Mouse (Mus musculus) heart, postnatal 10 days (tissue): ENCODE data around the gene Tcp11l1. TPM values are rescaled to one million over a fixed set of nuclear protein-coding genes. Genes with fewer than 3 reads are reported as not detected.

Source experiments
- DNase-seq, 2 experiments: peaks; one replicate each; pipeline ENCODE4 v3.0.0; 2021
- intact Hi-C: fragments of 180-260 bp; cut with DNase I; formaldehyde crosslinking; loops from one replicate; pipeline ENCODE4 v1.15.1; 2025
- total RNA-seq, 2 experiments: library from RNA; stranded (reverse); gene quantifications; 2 replicates each; pipeline ENCODE4 v1.2.3; 2021

Tcp11l1 gene
- total RNA-seq, 2 experiments from 2014 or later, result 6.2 to 8.5 TPM

- DNase-seq, result peak in 1 of 2 experiments; percentile 8
- intact Hi-C loops, result no loop called here
Observed at GRCm38 (mm10) chr2:104714254-104714691, 2.3 kb upstream of the Tcp11l1 start.

DNA sequence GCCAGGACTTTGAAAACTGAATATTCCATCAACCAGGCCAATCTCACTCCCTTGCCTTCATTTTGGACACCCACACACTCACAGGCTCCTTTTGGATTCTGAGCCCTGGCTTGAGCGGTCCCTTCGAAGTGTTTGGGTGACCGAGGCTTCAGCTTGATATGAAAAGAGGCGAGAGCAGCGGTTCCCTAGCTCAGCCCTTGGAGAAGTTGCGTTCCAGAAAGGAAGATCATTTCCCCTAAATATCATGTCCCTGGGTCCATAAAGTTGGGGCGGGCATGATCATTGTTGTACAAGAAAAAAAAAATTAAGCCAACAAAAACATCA is 479 bp upstream of the Tcp11l1 start:
- intact Hi-C loops, result no loop called here
- no peak for DNase-seq

- intact Hi-C loops, result no loop called here
- DNase-seq, result no peak
Observed at GRCm38 (mm10) chr2:104710670-104711370, 1.1 kb downstream of the Tcp11l1 start.

GRCm38 (mm10) chr2:104709786-104710337 is 2.1 kb downstream of the Tcp11l1 start:
- intact Hi-C loops, result no loop called here
- no peak for DNase-seq

GRCm38 (mm10) chr2:104704355-104704754 is 7.6 kb downstream of the Tcp11l1 start:
- DNase-seq, result no peak
- intact Hi-C loops, result no loop called here

- intact Hi-C loops, result no loop called here
- DNase-seq, result no peak
Observed at GRCm38 (mm10) chr2:104703158-104703557, 8.8 kb downstream of the Tcp11l1 start.

DNA sequence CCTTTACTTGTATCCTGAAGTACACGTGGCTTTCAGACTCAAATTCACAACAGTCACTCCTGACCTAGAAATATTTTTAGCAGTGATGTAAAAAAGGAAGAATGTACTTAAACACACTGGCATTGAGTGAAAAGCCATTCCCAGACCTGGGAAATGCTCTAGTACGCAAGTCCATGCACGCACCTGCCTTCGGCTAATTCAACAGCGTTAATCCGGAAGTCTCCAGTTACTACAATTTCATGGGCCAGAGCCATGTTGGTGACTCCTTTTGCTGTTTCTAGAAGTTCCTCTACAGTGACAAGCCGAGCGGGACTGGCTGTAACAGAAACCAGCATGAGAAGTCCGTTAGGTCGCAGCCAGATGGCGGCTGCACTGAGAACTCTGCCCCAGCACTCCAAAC is 12.3 kb downstream of the Tcp11l1 start:
- DNase-seq, result no peak
- intact Hi-C loops, result no loop called here

DNA sequence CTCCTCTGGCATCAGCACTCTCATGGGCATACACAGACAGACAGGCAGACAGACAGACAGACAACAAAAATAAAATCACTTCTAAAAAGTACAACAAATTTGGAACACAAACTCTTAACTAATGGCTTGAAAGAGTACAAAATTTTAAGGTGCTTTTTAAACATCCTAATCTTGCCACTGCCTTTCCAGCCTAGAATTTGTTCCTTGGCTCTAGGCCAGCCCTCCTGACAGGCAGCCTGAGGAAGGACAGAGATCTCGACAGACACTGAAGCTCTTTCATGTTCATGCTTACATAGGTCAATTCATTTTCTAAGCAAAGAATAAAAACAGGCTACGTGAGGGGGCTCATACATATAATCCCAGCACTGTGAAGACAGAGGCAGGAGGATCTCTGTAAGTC is 19.4 kb downstream of the Tcp11l1 start:
- intact Hi-C loops, result no loop called here
- DNase-seq, result no peak

DNA sequence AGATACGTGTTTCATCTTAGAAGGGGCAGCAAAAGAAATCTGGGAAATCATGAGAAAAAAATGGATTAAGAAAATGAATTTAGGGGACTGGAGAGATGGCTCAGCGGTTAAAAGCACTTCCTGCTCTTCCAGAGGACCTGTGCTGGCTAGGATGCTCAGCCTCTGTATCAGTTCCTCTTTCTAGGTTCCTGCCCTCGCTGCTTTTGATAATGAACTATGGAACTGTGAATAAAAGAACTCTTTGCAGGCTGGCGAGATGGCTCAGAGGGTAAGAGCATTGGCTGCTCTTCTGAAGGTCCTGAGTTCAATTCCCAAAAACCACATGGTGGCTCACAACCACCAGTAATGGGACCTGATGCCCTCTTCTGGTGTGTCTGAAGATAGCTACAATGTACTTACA is 21.2 kb downstream of the Tcp11l1 start:
- DNase-seq, result no peak
- intact Hi-C loops, result no loop called here

DNA sequence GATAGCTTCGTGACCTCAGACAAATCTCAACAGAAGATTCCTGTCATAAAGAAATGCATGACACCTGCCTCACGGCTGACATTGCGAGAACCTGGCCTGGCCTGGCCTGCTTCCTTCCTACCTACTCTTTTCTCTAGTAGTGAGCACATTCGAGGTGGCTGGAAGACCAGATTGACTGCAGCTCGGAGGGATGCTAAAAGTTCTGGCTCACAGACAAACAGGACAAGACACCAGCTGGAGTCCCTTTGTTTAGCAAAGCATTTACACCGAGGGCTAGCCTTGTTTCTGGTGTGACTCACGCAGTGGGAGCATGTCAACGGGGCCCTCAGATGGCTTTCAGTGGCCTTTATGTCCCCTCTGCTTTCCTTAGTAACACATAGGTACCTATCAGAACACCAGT is 23.2 kb downstream of the Tcp11l1 start:
- DNase-seq, result no peak
- intact Hi-C loops, result loop anchor here (5.0 to 10.0 kb wide), 2 partner anchors 199 to 546 kb away; no protein-coding TSS in a partner anchor

- no peak for DNase-seq
- intact Hi-C loops, result loop anchor here (5.0 to 10.0 kb wide), 2 partner anchors 199 to 546 kb away; no protein-coding TSS in a partner anchor
Observed at GRCm38 (mm10) chr2:104688321-104688720, 23.6 kb downstream of the Tcp11l1 start.

- intact Hi-C loops, result loop anchor here (5.0 to 10.0 kb wide), 2 partner anchors 200 to 548 kb away; no protein-coding TSS in a partner anchor
- no peak for DNase-seq
Observed at GRCm38 (mm10) chr2:104687261-104687660, 24.7 kb downstream of the Tcp11l1 start.

DNA sequence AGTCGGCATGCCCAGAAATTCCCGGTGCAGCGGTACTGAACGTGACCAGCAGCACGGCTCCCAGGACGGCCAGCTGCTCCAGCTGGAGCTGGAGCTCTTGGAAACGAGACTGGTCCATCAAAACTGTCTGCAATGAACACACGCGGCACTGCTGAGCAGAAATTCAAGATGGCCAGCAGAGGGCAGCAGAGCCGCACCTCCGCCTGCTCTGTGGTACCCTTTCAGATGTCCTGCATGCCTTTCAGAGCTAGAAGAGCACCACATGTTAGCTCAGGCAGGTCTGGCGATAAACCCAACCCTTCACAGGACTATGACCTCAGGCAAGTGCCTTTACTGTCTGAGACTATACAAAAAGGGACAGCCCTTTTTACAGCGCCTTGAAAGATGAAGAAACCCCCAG is 26.6 kb downstream of the Tcp11l1 start:
- peak; percentile 87 to 90 for DNase-seq
- intact Hi-C loops, result loop anchor here (1.0 to 10.0 kb wide), 4 partner anchors 63 to 549 kb away; no protein-coding TSS in a partner anchor

- DNase-seq, result no peak
- intact Hi-C loops, result loop anchor here (1.0 to 10.0 kb wide), 4 partner anchors 64 to 550 kb away; no protein-coding TSS in a partner anchor
Observed at GRCm38 (mm10) chr2:104684771-104685170, 27.2 kb downstream of the Tcp11l1 start.

- DNase-seq, result no peak
- intact Hi-C loops, result loop anchor here (10.0 kb wide), 1 partner anchor 543 kb away; no protein-coding TSS in a partner anchor
Observed at GRCm38 (mm10) chr2:104677326-104677725, 34.6 kb downstream of the Tcp11l1 start.

- intact Hi-C loops, result loop anchor here (10.0 kb wide), 1 partner anchor 537 kb away; no protein-coding TSS in a partner anchor
- no peak for DNase-seq
Observed at GRCm38 (mm10) chr2:104671724-104672123, 40.2 kb downstream of the Tcp11l1 start.

DNA sequence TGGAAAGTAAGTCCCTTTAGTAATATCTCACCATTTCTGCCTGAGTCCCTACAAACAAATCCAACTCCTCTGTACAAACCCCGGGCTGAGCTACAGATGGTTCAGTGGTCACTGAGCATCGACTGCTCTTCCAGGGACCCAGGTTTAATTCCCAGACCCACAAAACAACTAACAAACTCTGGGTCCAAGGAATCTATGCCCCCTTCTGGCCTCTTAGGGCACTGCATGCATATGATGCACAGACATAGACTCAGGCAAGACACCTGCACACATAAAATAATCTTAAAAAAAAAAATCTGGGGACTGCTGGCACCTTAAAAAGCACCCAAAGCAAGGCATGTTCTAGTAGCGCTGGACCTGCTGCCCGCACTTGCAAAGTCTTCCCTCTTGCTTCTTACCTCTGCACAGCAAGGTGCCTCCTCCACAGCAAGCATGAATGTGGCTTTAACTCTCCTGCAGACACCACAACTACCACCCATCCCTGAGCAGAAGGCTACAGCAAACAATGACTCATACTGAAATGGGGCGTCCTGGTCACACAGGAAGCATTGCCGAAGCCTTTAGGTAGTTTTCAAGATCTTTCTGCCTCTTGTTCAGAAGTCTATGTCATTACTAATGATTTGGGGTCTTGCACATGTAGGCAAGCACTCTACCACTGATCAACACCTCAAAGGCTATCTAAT is 42.7 kb downstream of the Tcp11l1 start:
- intact Hi-C loops, result loop anchor here (10.0 kb wide), 1 partner anchor 224 kb away; no protein-coding TSS in a partner anchor
- no peak for DNase-seq

DNA sequence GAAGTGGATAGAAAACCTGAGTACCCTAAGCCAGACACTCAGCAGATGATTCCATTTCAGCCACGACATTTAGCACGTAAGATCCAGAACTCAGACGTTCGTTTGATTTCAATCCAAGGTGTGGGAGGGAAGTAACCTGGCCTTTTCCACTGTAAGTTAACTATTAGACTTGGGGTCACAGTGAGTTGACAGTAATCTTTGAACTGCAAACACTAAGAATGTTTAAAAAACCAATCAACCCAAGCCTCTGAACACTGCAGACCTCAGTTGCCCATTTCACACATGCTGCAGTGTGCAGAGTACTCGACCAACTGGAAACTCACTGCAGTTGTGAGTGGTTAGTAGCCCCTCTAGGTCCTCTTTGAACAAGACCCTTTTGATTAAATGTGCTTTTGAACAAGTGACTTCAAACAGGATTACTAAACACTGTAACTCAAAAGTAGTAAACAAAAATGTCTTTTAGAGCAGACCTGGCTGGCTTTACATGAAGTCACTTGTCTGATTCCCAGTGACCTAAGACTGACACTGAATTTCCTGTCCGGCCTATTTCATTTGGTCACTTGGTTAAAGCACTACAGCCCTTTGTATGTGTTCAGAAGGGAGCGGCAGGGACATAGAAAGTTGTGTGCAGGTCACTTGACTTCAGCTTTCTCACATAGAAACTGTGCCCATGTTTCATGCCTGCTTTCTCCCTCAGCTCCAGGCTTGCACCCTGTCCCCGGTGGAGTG is 48.4 kb downstream of the Tcp11l1 start:
- intact Hi-C loops, result loop anchor here (10.0 kb wide), 1 partner anchor 219 kb away; no protein-coding TSS in a partner anchor

DNA sequence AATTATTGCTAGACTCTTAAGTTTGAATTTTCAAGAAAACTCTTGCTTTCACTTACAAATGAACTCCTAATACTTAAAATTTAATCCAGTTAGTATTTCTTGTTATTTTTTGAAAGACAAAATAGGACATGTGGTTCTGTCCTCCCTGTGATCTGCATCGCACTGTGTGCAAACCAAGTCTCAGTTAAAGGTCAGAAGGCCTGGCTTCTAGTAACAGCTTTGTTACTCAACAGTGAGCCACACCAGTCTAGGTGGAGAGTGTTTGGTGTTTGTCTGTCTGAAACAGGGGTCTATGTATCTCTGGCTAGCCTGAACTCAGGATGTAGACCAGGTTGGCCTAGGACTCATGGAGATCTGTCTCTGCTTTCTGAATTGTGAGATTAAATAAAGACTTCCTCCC is 53.3 kb downstream of the Tcp11l1 start:
- intact Hi-C loops, result no loop called here
- no peak for DNase-seq

More for the DNA sequence above, 48.4 kb downstream of the Tcp11l1 start:
- DNase-seq, result no peak

GRCm38 (mm10) chr2:104615985-104616711 is 95.8 kb downstream of the Tcp11l1 start:
- no peak for DNase-seq
- intact Hi-C loops, result no loop called here
